Mouse (Mus musculus) neural tube, embryonic 13.5 days (tissue): Measurements from ENCODE around the gene Ndufa11. TPM values are rescaled to one million over a fixed set of nuclear protein-coding genes. Genes with fewer than 3 reads are reported as not detected.

Experiments
- ATAC-seq: fragments of 200-750 bp; cut with Nextera tagmentation; 2 replicates; pipeline ENCODE4 v1.8.0; 2017; ENCODE audit warnings: low read depth, mild to moderate bottlenecking, moderate TSS enrichment, moderate library complexity
- H3K27ac ChIP-seq: fragments of 300-500 bp; sonication (generic); replicated peaks from 2 replicates; pipeline ENCODE4 v1.5.1; 2015; ENCODE audit warnings: moderate library complexity, mild to moderate bottlenecking, inconsistent platforms
- H3K27me3 ChIP-seq: fragments of 300-500 bp; sonication (generic); 2 replicates; pipeline ENCODE4 v1.6.1; 2015; ENCODE audit warnings: mild to moderate bottlenecking, inconsistent platforms
- H3K36me3 ChIP-seq: fragments of 300-500 bp; sonication (generic); 2 replicates; pipeline ENCODE4 v1.6.1; 2015; ENCODE audit warnings: mild to moderate bottlenecking, inconsistent platforms
- H3K4me1 ChIP-seq: fragments of 300-500 bp; sonication (generic); replicated peaks from 2 replicates; pipeline ENCODE4 v1.6.1; 2015; ENCODE audit warnings: inconsistent platforms
- H3K4me2 ChIP-seq: fragments of 300-500 bp; sonication (generic); 2 replicates; pipeline ENCODE4 v1.6.1; 2015; ENCODE audit warnings: inconsistent platforms, mild to moderate bottlenecking, moderate library complexity
- H3K4me3 ChIP-seq: fragments of 300-500 bp; sonication (generic); 2 replicates; pipeline ENCODE4 v1.5.1; 2015; ENCODE audit warnings: mild to moderate bottlenecking, inconsistent platforms
- H3K9ac ChIP-seq: fragments of 300-500 bp; sonication (generic); 2 replicates; pipeline ENCODE4 v1.6.1; 2015; ENCODE audit warnings: moderate library complexity, mild to moderate bottlenecking, inconsistent platforms
- H3K9me3 ChIP-seq: fragments of 300-500 bp; sonication (generic); 2 replicates; pipeline ENCODE4 v1.6.1; 2016; ENCODE audit warnings: inconsistent platforms
- WGBS: fragments of 180-500 bp; shearing (Covaris S2); methylation state at CpG from one replicate; pipeline ENCODE4 v1.1.7; 2015; 5-methylcytosine and 5-hydroxymethylcytosine counted together
- polyA plus RNA-seq: library from polyadenylated mRNA; unstranded; fragments of >200 nt; fragmentation: Nextera tagmentation; extraction: Ambion mirVana; gene quantifications from 2 replicates; pipeline ENCODE4 v1.2.1, GENCODE M21; 2015

Gene Ndufa11
- polyA plus RNA-seq, 1 experiment from 2014 or later: 575 TPM

DNA sequence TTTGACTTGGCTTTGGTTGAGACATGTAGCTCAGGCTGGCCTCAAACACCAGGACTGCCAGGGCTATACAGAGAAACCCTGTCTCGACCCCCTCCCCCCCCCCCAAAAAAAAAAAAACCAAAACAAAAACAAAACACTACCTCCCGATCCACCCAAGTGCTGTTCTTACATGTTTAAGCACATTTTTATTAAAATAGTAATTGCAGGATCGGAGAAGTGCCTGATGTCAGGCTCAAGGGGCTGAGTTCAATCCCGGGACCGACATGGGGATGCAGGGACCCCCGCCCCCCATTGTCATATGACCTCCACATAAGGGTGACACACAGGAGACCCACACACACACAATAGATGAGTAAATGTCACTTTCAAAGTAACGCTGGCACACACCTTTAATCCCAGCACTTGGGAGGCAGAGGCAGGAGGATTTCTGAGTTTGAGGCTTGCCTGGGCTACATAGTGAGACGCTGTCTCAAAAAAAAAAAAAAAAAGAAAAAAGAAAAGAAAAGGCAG, 46.2 kb downstream of the Ndufa11 start:
- Histone ChIP-seq H3K4me1 (peaks cover 25% of the 10 kb centered on the region), H3K36me3 (peaks cover 25% of the 10 kb centered on the region), H3K27me3 (peaks cover 22% of the 10 kb centered on the region), H3K4me3 (peak overlapping the region; percentile 58), H3K4me2 (peak overlapping the region; percentile 80), H3K9ac (no peak overlapping the region), H3K27ac (peak overlapping the region; percentile 96), H3K9me3 (no peaks in the 10 kb centered on the region)
- ATAC-seq: no peak
- WGBS: 79% methylated on average over 8 of the region's 8 CpGs

DNA sequence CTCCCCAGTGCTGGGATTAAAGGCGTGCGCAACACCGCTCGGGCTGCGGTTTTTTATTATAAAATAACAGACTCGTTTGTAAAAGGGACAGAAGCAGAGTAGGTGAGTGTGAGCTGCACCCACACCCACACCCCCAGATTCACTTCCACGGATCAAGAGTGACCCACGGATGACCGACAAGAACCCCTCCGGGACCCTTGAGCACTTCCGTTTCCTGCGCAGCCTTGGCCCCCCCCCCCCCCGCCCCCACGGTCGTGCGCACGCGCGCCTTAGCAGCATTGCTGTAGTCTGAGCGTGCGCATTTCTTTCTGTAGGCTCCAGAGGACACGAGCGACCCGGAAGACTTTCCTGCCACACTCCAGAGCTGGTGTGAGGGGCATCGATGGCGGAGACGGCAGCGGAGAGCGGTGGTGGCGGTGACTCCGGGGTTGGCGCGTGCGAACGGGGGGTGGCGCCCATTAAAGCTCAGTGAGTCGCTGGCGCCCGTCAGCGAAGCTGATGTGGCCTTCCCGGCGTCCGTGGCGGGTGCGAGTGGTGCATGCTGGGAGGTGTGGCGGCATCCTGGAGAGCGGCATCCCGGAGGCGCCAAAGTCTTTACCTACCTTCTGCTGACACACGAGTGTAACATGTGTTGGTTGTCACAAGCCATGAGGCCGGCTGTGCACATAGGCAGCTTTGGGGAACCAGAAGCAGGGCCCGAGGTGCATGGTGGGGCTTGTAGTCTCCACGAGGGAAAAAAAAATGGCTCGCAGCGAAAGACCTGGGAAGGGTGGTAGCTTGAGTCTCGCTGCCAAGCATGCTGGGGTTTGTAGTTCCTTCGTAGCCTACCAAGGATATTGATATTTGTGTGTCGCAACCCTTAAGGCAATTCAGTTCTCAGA, 47.1 kb downstream of the Ndufa11 start, which contains the start of gene Dus3l:
Dus3l (plus strand) TSS at position 284 of the 881 bp plus-strand sequence.
- Histone ChIP-seq H3K9me3 (no peaks in the 10 kb centered on the region), H3K36me3 (peaks cover 34% of the 10 kb centered on the region), H3K4me2 (peak within 1 kb of the TSS; percentile 80), H3K9ac (peak within 1 kb of the TSS; percentile 87), H3K27ac (peak within 1 kb of the TSS; percentile 96), H3K27me3 (peaks cover 14% of the 10 kb centered on the region; the same call in 1 of the 2 replicates), H3K4me3 (peak within 1 kb of the TSS; percentile 58), H3K4me1 (peaks cover 25% of the 10 kb centered on the region)
- peak; percentile 82 for ATAC-seq
- WGBS: 2% methylated on average over 57 of the region's 58 CpGs

DNA sequence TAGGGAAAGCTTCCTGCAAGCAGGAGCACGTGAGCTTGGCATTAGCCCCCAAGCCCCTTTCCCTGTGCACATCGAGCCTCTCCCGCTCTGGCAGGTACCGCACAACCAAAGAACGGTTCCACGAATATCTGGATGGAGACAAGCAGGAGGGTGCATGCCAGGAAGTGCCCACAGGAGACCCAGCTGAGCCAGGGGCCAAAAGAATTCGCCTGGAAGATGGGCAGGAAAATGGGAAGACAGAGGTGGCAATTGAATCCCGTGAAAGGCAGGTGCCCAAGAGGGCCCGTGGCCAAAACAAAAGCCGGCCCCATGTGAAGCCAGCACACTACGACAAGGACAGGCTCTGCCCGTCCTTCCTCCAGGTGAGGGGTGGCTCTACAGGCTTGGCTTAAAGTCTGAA, 47.9 kb downstream of the Ndufa11 start:
- Histone ChIP-seq H3K36me3 (peaks cover 41% of the 10 kb centered on the region), H3K4me3 (peak overlapping the region; percentile 58), H3K27me3 (peaks cover 9% of the 10 kb centered on the region; the same call in 1 of the 2 replicates), H3K9me3 (no peaks in the 10 kb centered on the region), H3K4me1 (peaks cover 25% of the 10 kb centered on the region), H3K27ac (peak overlapping the region; percentile 96), H3K4me2 (peak overlapping the region; percentile 80), H3K9ac (peak overlapping the region; percentile 87)
- ATAC-seq: peak; percentile 3; the same call in 1 of the 2 replicates
- WGBS: 56% methylated on average over 12 of the region's 12 CpGs

DNA sequence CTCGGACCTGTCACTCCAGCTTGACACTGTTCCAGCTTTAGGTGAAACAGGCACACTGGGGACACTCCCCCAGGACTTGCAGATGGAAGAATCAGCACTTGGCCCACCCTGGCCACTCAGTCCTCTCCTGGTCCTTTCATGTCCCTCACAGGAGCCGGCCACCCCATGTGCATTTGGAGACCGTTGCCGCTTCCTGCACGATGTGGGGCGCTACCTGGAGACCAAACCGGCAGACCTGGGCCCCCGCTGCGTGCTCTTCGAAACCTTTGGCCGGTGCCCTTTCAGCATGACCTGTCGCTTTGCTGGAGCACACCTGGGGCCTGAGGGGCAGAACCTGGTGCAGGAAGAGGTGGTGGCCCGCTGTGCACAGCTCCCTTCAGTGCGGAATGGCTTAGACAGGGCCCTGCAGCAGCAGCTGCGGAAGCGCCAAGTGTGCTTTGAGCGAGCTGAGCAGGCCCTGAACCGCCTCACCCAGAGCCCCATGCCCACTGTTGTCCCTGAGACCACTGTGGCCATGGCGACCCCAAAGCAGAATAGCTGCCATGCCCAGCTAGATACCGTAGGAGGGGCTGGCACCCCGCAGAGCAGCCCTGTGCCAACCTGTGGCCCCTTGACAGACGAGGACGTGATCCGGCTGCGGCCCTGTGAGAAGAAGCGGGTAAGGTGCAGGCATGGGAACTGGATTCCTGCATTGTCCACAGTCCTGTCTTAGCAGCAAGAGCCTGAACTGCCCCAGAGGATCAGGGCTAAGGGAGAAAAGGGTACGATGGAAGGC, 49.3 kb downstream of the Ndufa11 start:
- 95% methylated on average over 27 of the region's 27 CpGs for WGBS
- Histone ChIP-seq H3K9me3 (no peaks in the 10 kb centered on the region), H3K4me2 (no peak overlapping the region), H3K27me3 (no peaks in the 10 kb centered on the region), H3K9ac (no peak overlapping the region), H3K4me1 (peaks cover 20% of the 10 kb centered on the region), H3K27ac (no peak overlapping the region), H3K36me3 (peaks cover 51% of the 10 kb centered on the region), H3K4me3 (no peak overlapping the region)
- ATAC-seq: no peak

DNA sequence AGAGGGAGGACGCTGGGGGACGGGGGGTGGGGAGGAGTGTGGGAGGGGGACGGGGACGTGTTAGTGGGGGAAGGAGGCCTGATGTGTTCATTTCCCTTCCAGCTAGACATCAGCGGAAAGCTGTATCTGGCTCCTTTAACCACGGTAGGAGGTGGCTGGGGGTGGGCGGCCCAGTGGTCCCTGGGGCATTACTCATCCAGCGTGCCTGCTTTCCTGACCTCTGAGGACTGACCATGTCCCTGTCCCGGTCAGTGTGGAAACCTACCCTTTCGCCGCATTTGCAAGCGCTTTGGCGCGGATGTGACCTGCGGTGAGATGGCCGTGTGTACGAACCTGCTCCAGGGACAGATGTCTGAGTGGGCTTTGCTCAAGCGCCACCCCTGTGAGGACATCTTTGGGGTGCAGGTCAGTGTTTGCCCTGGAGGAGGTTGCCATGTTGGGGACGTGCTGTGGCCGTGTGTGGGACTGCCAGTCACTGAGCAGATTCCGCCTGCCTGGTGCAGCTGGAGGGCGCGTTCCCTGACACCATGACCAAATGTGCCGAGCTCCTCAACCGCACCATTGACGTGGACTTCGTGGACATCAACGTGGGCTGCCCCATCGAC, 50.1 kb downstream of the Ndufa11 start:
- no peaks in the 10 kb centered on the region for H3K27me3 ChIP-seq
- H3K4me2 ChIP-seq: no peak overlapping the region
- H3K9ac ChIP-seq: no peak overlapping the region
- no peak overlapping the region for H3K4me3 ChIP-seq
- H3K27ac ChIP-seq: no peak overlapping the region
- peaks cover 51% of the 10 kb centered on the region for H3K36me3 ChIP-seq
- no peaks in the 10 kb centered on the region for H3K9me3 ChIP-seq
- no peak for ATAC-seq
- peaks cover 14% of the 10 kb centered on the region for H3K4me1 ChIP-seq
- 96% methylated on average over 29 of the region's 29 CpGs for WGBS

DNA sequence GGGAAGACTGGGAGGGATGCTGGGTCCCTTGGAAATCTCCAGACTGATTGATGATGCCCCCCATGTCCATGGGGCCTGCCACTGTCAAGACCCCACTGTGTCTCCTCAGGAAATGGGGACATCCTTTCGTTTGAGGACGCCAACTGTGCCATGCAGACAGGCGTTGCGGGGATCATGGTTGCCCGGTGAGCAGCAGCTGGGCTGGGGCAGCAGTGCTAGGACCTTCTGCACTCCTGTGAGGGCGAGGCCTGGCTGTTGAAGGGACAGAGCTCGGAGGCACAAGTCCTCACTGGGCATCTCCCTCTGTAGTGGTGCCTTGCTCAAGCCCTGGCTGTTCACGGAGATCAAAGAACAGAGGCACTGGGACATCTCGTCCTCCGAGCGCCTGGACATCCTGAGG, 51.4 kb downstream of the Ndufa11 start:
- Histone ChIP-seq H3K9ac (no peak overlapping the region), H3K27me3 (no peaks in the 10 kb centered on the region), H3K36me3 (peaks cover 51% of the 10 kb centered on the region), H3K4me2 (no peak overlapping the region), H3K9me3 (no peaks in the 10 kb centered on the region), H3K4me1 (peaks cover 7% of the 10 kb centered on the region), H3K27ac (no peak overlapping the region), H3K4me3 (no peak overlapping the region)
- WGBS: 92% methylated on average over 11 of the region's 11 CpGs
- no peak for ATAC-seq

DNA sequence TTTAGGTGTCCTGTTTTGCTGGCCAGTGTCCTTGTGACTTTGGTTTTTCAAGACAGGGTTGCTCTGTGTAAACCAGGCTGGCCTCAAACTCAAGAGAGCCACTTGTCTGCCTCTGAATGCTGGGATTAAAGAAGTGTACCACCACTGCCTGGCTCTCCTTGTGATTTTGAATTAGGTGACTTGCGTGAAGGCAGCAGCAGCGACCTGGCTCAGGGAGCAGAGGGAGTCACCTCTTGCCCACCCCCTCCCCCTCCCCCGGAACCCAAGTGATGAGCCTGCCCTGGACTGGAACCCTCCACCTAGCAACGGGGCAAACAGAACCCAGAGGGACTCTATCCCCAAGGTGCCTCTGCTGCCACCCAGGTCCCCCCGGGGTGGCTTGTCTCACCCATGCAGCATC, 52.4 kb downstream of the Ndufa11 start, which contains the start of gene Prr22:
Prr22 (plus strand) TSS at position 301 of the 400 bp plus-strand sequence.
- no peak for ATAC-seq
- H3K9ac ChIP-seq: no peak within 1 kb of the TSS
- H3K4me3 ChIP-seq: no peak within 1 kb of the TSS
- peaks cover 7% of the 10 kb centered on the region for H3K4me1 ChIP-seq
- no peaks in the 10 kb centered on the region for H3K27me3 ChIP-seq
- 87% methylated on average over 5 of the region's 5 CpGs for WGBS
- no peak within 1 kb of the TSS for H3K27ac ChIP-seq
- H3K36me3 ChIP-seq: peaks cover 51% of the 10 kb centered on the region
- H3K9me3 ChIP-seq: no peaks in the 10 kb centered on the region
- no peak within 1 kb of the TSS for H3K4me2 ChIP-seq

Other genes starting within 250 kb of the Ndufa11 start
- gene Ptprs, start 241.3 kb upstream of the Ndufa11 start, polyA plus RNA-seq: 251 and 260 TPM in 2 replicates
- not detected in 2 replicates for gene Znrf4, start 205.3 kb upstream of the Ndufa11 start, polyA plus RNA-seq
- gene Gm20219, start 163.4 kb upstream of the Ndufa11 start, polyA plus RNA-seq: 1.0 and 1.7 TPM in 2 replicates
- gene Safb2, start 133.2 kb upstream of the Ndufa11 start, polyA plus RNA-seq: 67.6 and 77.2 TPM in 2 replicates
- 104 and 136 TPM in 2 replicates for gene Safb, start 132.9 kb upstream of the Ndufa11 start, polyA plus RNA-seq
- gene 2410015M20Rik, start 108.0 kb upstream of the Ndufa11 start, polyA plus RNA-seq: 179 and 214 TPM in 2 replicates
- gene Rpl36, start 104.4 kb upstream of the Ndufa11 start, polyA plus RNA-seq: 1,004 and 1,135 TPM in 2 replicates
- gene Lonp1, start 90.9 kb upstream of the Ndufa11 start, polyA plus RNA-seq: 40.4 and 44.2 TPM in 2 replicates
- 0.90 and 1.7 TPM in 2 replicates for gene Catsperd, start 89.6 kb upstream of the Ndufa11 start, polyA plus RNA-seq
- 90.7 and 94.7 TPM in 2 replicates for gene Ranbp3, start 44.5 kb upstream of the Ndufa11 start, polyA plus RNA-seq
- 16.3 and 17.5 TPM in 2 replicates for gene Vmac, start 255 bp downstream of the Ndufa11 start, polyA plus RNA-seq
- 1.1 and 1.7 TPM in 2 replicates for gene Nrtn, start 39.8 kb downstream of the Ndufa11 start, polyA plus RNA-seq
- 61.5 and 64.6 TPM in 2 replicates for gene Dus3l, start 47.0 kb downstream of the Ndufa11 start, polyA plus RNA-seq
- 0.95 and 1.1 TPM in 2 replicates for gene Prr22, start 52.5 kb downstream of the Ndufa11 start, polyA plus RNA-seq
- 4.6 and 5.2 TPM in 2 replicates for gene Rfx2, start 113.2 kb downstream of the Ndufa11 start, polyA plus RNA-seq
- not detected in 2 replicates for gene Acsbg2, start 156.7 kb downstream of the Ndufa11 start, polyA plus RNA-seq
- 0.54 and 0.60 TPM in 2 replicates for gene 1700061G19Rik, start 157.7 kb downstream of the Ndufa11 start, polyA plus RNA-seq
- gene Mllt1, start 217.6 kb downstream of the Ndufa11 start, polyA plus RNA-seq: 66.8 and 68.0 TPM in 2 replicates